Mouse (Mus musculus): ENCODE measurements at regions not wholly inside any gene's neighbourhood (a gene's known extent, or its start where the extent isn't known, plus 50 kb on each side); places are given as distances from the start of the nearest gene placed in this dataset.

- no peak for TF ChIP-seq EP300 (IDR thresholded peaks at IDR 0.05; ENCODE audit: low read depth)
- Histone ChIP-seq H3K27ac (ENCODE audit: low read depth) (no peak overlapping the region), H3K4me2 (ENCODE audit: low read depth, low read length) (no peak overlapping the region), H3K27me3 (ENCODE audit: insufficient read depth, low read length) (no peaks in the 10 kb centered on the region), H3K36me3 (replicated peaks; ENCODE audit: insufficient read depth, low read length) (no peaks in the 10 kb centered on the region), H3K4me3 (ENCODE audit: low read depth, low read length) (no peak overlapping the region), H3K4me1 (ENCODE audit: insufficient read depth) (no peaks in the 10 kb centered on the region), H3K9me3 (ENCODE audit: low read length) (no peaks in the 10 kb centered on the region), H3K9ac (replicated peaks) (no peak overlapping the region)
- DNase-seq (no peak), ATAC-seq (no peak)
- 54% methylated on average over 2 of the region's 2 CpGs for WGBS (ENCODE audit: insufficient replicate concordance)
Observed at GRCm38 (mm10) chr12:16124906-16125305, 308.2 kb upstream of the Trib2 start.

GRCm38 (mm10) chr12:16122353-16123127, 305.8 kb upstream of the Trib2 start:
- no peak overlapping the region for H3K4me2 ChIP-seq (ENCODE audit: low read depth, low read length)
- H3K27ac ChIP-seq (ENCODE audit: low read depth): no peak overlapping the region
- H3K27me3 ChIP-seq (ENCODE audit: insufficient read depth, low read length): no peaks in the 10 kb centered on the region
- DNase-seq (no peak), ATAC-seq (no peak)
- H3K4me3 ChIP-seq (ENCODE audit: low read depth, low read length): no peak overlapping the region
- no peak overlapping the region for H3K9ac ChIP-seq (replicated peaks)
- no peaks in the 10 kb centered on the region for H3K9me3 ChIP-seq (ENCODE audit: low read length)
- TF ChIP-seq CTCF (IDR thresholded peaks at IDR 0.05; ENCODE audit: low read depth): no peak
- no peak for TF ChIP-seq EP300 (IDR thresholded peaks at IDR 0.05; ENCODE audit: low read depth)
- 46% methylated on average over 2 of the region's 2 CpGs for WGBS (ENCODE audit: insufficient replicate concordance)
- H3K36me3 ChIP-seq (replicated peaks; ENCODE audit: insufficient read depth, low read length): no peaks in the 10 kb centered on the region
- no peaks in the 10 kb centered on the region for H3K4me1 ChIP-seq (ENCODE audit: insufficient read depth)

- H3K36me3 ChIP-seq (replicated peaks; ENCODE audit: insufficient read depth, low read length): no peaks in the 10 kb centered on the region
- no peak overlapping the region for H3K4me2 ChIP-seq (ENCODE audit: low read depth, low read length)
- no peaks in the 10 kb centered on the region for H3K27me3 ChIP-seq (ENCODE audit: insufficient read depth, low read length)
- no peaks in the 10 kb centered on the region for H3K4me1 ChIP-seq (ENCODE audit: insufficient read depth)
- H3K27ac ChIP-seq (ENCODE audit: low read depth): no peak overlapping the region
- H3K9ac ChIP-seq (replicated peaks): no peak overlapping the region
- DNase-seq (no peak), ATAC-seq (no peak)
- TF ChIP-seq EP300 (IDR thresholded peaks at IDR 0.05; ENCODE audit: low read depth): no peak
- TF ChIP-seq CTCF (IDR thresholded peaks at IDR 0.05; ENCODE audit: low read depth): no peak
- no peak overlapping the region for H3K4me3 ChIP-seq (ENCODE audit: low read depth, low read length)
- 36% methylated on average over 6 of the region's 6 CpGs for WGBS (ENCODE audit: insufficient replicate concordance)
- no peaks in the 10 kb centered on the region for H3K9me3 ChIP-seq (ENCODE audit: low read length)
Observed at GRCm38 (mm10) chr12:16121787-16122186, 305.1 kb upstream of the Trib2 start.

- Histone ChIP-seq H3K9me3 (ENCODE audit: low read length) (no peaks in the 10 kb centered on the region), H3K4me1 (ENCODE audit: insufficient read depth) (no peaks in the 10 kb centered on the region), H3K4me3 (ENCODE audit: low read depth, low read length) (no peak overlapping the region), H3K27ac (ENCODE audit: low read depth) (no peak overlapping the region), H3K9ac (replicated peaks) (no peak overlapping the region), H3K27me3 (ENCODE audit: insufficient read depth, low read length) (no peaks in the 10 kb centered on the region), H3K36me3 (replicated peaks; ENCODE audit: insufficient read depth, low read length) (no peaks in the 10 kb centered on the region), H3K4me2 (ENCODE audit: low read depth, low read length) (no peak overlapping the region)
- no peak for TF ChIP-seq CTCF (IDR thresholded peaks at IDR 0.05; ENCODE audit: low read depth)
- no peak for TF ChIP-seq EP300 (IDR thresholded peaks at IDR 0.05; ENCODE audit: low read depth)
- no peak for DNase-seq
- ATAC-seq: no peak
Observed at GRCm38 (mm10) chr12:16118710-16119109, 302.0 kb upstream of the Trib2 start.

- Histone ChIP-seq H3K9ac (replicated peaks) (no peak overlapping the region), H3K4me1 (ENCODE audit: insufficient read depth) (no peaks in the 10 kb centered on the region), H3K9me3 (ENCODE audit: low read length) (no peaks in the 10 kb centered on the region), H3K4me3 (ENCODE audit: low read depth, low read length) (no peak overlapping the region), H3K4me2 (ENCODE audit: low read depth, low read length) (no peak overlapping the region), H3K27me3 (ENCODE audit: insufficient read depth, low read length) (no peaks in the 10 kb centered on the region), H3K27ac (ENCODE audit: low read depth) (no peak overlapping the region), H3K36me3 (replicated peaks; ENCODE audit: insufficient read depth, low read length) (no peaks in the 10 kb centered on the region)
- ATAC-seq: no peak
- DNase-seq: no peak
- TF ChIP-seq CTCF (IDR thresholded peaks at IDR 0.05; ENCODE audit: low read depth) (no peak), EP300 (IDR thresholded peaks at IDR 0.05; ENCODE audit: low read depth) (no peak)
- 73% methylated on average over 7 of the region's 7 CpGs for WGBS (ENCODE audit: insufficient replicate concordance)
Observed at GRCm38 (mm10) chr12:16106946-16107345, 290.2 kb upstream of the Trib2 start.

- Histone ChIP-seq H3K27me3 (ENCODE audit: insufficient read depth, low read length) (no peaks in the 10 kb centered on the region), H3K4me1 (ENCODE audit: insufficient read depth) (no peaks in the 10 kb centered on the region), H3K27ac (ENCODE audit: low read depth) (no peak overlapping the region), H3K9me3 (ENCODE audit: low read length) (no peaks in the 10 kb centered on the region), H3K9ac (replicated peaks) (no peak overlapping the region), H3K36me3 (replicated peaks; ENCODE audit: insufficient read depth, low read length) (no peaks in the 10 kb centered on the region), H3K4me3 (ENCODE audit: low read depth, low read length) (no peak overlapping the region), H3K4me2 (ENCODE audit: low read depth, low read length) (no peak overlapping the region)
- no peak for ATAC-seq
- WGBS (ENCODE audit: insufficient replicate concordance): 70% methylated on average over 7 of the region's 7 CpGs
- no peak for TF ChIP-seq CTCF (IDR thresholded peaks at IDR 0.05; ENCODE audit: low read depth)
- TF ChIP-seq EP300 (IDR thresholded peaks at IDR 0.05; ENCODE audit: low read depth): no peak
- DNase-seq: no peak
Observed at GRCm38 (mm10) chr12:16098840-16099239, 282.1 kb upstream of the Trib2 start.
